Mouse (Mus musculus) urinary bladder, adult 2 months (tissue): ENCODE measurements around the gene Agap1. TPM values are rescaled to one million over a fixed set of nuclear protein-coding genes. Genes with fewer than 3 reads are reported as not detected.

Experiments used
- DNase-seq: peaks from one replicate; pipeline ENCODE4 v3.0.0; 2022; ENCODE audit warnings: low spot score
- polyA plus RNA-seq: library from polyadenylated mRNA; depleted of rRNA; stranded (reverse); fragments of >200 nt; gene quantifications from 2 replicates; pipeline ENCODE4 v1.2.3, GENCODE M21; 2012

Agap1 gene
- polyA plus RNA-seq, 1 experiment = 11.3 TPM

DNA sequence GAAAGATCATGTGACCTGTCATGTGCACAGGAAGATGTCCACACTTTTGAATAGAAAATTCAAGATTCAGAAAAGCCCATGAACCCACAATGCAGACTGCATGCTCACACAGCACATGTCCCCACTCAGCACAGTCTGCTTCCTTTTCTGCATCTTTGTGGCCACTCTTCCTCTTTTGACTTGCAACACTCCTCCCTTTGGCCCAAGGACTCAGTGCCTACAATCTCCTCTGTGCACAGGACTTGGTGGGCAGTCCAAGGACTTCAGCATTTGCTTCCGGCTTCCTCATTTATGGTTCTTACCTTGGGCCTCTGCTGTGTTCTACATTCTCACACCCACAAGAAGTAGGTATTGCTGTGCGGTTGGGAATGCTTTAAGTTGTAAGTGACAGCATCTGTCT, 447.6 kb downstream of the Agap1 start:
- no peak for DNase-seq

DNA sequence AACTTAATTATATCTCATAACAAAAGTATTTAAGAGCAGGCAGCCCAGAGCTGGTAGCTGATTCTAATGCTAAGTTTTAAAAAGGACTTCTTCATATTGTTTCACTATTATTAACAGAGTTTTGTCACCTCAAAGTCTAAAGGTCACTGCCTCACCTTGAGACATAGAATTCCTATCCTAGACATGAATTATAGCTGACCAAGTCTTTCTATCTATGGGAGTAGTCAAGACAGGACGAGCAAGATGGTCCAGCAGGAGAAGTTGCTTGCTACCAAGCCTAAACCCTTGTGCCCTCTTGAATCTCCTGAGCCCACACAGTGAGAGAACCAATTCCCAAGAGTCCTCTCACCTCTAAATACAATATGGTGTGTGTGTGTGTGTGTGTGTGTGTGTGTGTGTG, 448.0 kb downstream of the Agap1 start:
- no peak for DNase-seq

DNA sequence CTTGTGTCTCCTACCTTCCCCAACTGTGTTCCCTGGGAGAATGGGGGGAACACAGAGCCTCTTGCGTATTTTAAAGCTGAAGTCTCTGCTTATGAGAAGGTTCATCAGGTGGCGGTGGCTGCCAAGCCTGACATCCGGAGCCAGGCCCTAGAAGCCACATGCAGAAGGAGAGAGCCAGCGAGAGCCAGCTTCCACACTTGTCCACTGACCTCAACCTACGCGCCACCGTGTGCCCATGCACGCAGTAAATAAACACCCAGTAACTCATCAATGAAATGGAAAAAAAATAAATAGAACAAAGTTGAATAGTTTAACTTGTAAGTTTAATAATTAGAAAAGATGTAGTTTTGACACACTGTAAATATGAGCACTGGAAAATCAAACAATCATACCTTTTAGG, 455.2 kb downstream of the Agap1 start:
- DNase-seq = no peak

DNA sequence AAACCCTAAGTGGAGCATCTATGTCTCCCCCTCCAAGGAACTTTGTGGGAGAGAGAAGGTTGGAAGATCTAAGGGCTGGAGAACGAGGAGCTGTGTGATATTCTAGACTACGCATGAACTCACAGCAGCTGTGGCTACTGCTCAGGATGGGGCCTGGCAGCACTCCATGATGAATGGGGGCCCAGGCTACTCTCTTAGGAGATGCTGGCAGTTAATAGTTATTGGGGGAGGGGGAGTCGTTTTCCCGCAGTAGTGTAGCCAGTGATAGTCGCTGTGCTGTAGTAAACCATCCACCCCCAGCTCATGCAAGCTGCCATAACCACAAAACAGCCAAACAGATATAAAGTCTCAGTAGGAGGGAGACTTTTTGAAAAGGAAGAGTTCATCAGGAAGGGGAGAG, 457.8 kb downstream of the Agap1 start:
- DNase-seq = no peak

DNA sequence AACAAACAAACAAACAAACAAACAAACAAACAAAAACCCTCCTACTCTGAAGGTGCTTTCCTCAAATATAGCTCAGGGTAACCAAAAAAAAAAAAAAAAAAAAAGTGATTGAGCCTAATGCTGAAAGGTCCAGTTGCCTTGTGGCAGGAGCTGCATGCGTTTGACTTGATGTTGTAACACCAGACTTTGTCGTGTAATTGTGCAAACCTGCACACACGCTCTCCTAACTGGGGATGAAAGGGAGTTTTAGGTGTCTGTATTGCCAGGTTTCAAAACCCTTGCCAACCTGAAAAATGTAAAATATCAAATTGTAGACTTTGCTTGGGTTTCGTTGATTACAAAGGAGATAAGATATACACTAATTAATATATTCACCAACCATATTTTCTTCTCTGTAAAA, 459.0 kb downstream of the Agap1 start:
- DNase-seq = no peak

DNA sequence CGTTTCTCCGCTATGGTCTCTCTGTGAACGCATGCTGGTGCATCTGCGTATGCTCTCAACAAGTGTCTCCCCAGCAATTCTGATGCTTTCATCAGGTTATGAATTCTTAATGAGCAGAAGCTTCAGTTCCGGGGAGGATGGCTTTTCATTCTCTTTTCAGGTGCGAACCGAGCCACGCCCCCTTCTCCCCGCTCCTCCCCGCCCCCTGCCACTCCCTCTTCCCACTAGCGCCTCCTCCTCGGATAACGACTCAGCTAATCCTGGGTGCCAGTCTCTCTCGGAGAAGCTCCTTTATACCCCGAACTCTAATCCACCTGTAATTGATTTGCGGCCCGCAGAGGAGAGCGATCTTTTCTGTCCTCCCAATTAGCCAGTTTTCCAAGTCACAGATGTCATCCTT, 463.5 kb downstream of the Agap1 start:
- no peak for DNase-seq

DNA sequence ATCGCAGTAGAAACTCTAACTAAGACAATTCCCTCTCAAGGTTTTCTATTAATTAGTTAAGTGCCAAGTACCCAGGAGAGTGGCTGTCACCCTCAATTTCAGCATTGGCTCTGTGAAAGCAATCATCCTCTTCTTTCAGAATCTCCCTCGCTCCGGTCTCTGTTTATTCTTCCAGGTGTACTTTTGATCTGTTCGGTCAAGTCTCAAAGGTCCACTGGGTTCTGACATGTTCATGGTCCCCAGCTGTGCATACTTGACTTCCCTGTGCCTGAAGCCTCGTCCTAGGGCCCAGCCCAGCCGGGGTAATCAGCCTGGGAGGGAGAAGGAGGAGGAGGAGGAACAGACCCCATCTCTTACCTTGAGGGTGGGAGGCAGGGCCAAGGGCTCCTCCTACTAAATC, 464.6 kb downstream of the Agap1 start:
- DNase-seq = no peak

DNA sequence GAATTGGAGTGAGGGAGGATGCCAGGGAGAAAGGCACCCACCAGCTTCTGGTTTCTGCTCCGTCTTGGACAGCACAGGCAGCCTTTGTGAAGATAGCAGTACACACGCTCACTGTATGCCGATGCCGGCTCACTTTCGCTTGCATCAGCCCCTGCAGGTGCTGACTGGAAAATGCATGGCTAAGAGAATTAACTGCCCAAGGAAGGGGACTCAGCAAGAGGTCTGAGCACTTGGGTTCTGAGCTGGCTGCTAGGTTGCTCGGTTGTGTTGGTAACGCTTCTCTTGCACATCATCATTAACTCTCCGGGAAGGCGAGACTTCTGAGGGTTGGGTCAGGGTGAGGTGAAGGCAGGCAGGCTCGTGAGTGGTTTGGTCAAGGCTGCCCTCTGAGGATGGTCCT, 467.2 kb downstream of the Agap1 start:
- DNase-seq = no peak

DNA sequence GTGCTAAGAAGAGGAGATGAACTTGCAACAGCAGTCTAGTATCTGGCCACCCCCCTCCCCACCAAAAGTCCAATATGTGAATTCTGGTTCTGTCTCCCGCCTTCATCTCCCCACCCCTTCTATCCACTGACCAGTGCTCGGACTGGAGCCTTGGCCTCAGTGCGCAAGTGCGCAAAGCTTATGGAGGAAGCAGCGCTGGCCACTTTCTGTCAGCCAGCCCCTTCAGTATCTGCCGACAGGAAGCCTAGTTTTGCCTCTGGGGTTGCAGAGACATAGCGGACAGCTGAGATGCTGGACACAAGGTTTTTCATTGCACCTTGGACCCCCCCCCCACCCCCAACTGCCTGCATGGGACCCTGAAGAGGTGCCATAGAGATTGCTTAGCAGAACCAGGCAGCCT, 467.7 kb downstream of the Agap1 start:
- no peak for DNase-seq

DNA sequence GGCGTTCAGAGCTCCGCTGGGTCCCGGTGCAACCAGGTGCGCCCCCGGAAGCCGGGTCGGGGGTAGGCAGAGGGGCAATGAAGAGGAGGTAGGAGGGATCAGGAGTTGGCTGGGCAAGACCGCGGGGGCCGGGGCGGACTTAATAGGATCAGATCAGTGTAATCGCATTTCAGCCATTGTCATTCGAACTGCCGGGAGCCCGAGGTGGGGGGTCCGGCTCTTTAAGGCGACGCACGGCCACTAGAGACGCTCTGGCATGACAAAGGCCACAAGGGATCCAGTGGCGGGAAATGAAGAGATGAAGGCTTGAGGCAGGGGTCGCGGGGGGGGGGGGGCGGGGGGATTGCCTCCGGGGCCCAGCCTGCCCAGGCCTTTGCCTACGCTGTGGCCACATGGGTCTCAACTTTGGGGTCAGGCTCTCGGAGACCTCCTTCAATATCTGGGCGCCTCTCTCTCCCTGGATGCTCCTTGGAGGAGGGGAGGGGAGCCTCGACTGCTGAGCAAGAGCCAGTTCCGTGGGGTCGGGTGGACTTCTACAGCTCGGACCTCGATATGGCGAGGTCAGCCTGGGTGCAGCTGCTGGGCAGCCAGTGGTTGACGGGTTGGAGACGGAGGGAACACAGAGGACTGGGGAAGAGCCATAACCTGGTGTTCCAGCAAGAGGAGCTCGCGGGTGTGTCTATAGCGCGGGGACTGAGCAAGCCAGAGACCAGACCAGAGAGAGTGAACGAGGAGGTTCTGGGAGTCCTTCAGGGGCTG, 468.5 kb downstream of the Agap1 start:
- no peak for DNase-seq

DNA sequence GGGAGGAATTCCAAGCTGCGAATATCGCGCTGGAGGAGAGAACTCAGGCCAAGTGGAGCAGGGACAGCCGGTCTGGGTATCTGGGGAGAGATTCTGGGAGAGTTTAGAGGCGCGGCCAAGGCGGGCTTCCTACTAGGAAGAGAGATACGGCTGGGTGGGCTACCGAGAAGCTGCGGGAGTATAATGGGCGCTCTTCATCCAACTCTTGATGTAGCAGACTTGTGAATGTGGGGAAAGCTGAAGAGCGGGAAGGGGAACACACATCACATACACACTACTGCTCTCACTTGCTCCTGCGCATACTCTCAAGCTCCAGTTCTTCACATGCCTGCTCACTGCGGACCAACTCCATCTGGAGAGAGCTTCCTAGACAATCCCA, 469.0 kb downstream of the Agap1 start:
- DNase-seq = no peak

DNA sequence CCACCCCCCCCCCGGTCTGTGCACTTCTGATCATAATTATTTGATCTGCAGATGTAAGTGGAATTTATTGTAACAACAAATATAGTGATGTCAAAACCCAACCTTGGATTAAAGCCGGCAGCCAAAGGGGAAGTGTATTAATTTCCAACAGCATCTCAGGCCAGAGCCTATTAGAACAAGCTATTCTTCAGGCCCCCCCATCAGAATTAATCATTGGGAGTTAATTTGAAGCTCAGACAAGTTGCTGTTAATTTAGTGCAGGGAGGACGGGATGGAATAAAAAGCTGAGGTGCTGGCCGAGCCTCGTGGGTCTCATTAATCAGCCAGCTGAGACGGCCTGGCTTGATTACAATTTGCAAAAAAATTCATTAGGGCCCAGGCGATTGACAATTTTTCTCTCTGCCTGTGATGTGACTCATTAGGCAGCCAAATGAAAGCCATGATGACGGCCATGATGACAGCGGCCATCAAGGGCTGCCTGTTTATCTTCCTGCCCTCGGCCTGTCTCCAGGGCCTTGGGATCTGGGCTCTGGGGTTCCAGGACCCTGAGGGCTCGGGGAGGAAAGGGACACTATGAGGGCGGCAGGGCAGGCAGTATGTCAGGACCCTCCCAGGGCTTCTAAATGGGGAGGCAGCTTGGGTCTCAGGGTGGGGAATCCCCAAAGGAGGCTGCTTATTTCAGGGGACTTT, 471.0 kb downstream of the Agap1 start:
- no peak for DNase-seq

DNA sequence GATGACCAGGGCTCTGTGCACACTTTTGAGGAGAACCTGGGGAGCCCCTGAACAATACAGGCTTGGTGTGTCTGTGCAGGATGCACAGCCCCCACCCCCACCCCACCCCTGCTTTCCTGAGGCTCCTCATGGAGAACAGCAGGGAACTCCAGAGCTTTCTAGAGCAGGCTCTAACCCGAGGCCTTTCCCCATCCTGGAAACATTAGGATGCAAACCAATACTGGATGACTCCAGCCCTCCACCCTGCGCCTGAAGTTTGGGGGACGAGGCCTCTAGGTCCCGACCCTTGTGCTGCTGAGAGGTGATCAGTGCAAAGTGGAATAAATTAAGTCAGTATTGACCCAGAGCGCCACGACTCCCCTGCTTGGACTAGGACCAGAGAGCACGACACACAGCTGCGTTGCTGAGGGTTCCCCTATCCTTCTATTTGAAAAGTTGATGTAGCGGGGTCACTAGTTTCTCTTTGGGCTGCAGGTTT, 472.0 kb downstream of the Agap1 start:
- DNase-seq = no peak

DNA sequence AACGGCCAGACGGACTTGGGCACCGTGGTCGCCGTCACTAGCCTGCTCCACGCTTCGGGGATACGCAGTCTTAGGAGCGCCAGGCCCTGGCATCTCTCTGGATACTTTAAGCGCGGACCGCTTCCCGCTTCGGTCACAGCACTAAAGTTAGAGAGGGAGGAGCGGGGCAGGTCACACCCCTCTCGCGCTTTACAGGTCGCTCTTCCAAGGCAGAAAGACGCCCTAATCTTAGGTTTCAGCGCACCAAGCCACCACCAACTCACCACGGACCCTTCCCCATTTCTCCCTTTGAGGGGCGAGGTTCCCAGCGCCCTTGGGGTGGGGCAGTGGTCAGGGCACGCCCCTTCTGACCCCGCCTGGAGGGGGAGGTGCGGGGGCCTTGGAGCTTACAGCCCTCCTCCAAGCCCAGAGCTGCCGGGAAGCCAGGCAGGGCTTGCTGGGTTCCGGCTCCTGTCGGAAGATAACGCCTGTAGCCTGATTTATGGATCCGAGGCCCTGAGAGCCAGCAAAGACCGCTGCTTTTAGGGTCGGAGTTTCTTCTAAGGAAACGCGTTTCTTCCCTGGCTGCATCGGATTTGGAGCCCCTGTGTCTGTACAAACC, 472.6 kb downstream of the Agap1 start:
- DNase-seq = no peak

DNA sequence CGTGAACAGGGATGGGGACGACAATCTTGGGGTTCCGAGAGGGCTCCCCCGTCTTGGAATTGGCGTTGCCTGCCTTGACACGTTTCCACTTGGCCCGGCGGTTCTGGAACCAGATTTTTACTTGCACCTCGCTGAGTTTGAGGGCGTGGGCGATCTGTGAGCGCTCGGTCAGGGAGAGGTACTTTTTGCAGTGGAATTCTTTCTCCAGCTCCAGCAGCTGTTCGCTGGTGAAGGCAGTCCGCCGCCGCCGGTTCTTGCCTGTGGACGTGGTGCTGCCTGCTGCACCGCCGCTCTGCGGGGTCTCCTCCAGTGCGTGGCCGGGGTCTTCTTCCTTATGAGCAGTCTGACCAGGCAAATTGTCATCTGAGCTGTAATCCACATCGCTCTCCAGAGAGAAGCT, 474.1 kb downstream of the Agap1 start:
- no peak for DNase-seq

DNA sequence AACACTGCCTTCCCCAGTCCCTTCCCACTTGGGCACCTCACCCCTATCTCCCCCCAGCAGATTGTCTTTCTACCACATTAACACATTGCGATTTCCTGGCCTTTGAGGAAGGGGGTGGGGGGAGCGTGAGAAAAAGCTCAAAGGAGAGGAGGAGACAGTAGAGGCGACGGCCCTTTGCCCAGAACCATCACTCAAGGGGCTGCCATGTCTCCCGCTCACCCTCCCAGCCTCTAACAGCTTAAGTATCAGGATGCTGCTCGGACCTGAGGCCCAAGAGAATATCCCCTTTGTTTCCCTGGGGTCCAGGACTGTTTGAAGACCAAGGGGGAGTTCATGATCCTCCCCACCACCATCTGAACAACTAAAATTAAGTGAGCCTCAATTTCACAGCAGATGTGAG, 474.6 kb downstream of the Agap1 start:
- no peak for DNase-seq

DNA sequence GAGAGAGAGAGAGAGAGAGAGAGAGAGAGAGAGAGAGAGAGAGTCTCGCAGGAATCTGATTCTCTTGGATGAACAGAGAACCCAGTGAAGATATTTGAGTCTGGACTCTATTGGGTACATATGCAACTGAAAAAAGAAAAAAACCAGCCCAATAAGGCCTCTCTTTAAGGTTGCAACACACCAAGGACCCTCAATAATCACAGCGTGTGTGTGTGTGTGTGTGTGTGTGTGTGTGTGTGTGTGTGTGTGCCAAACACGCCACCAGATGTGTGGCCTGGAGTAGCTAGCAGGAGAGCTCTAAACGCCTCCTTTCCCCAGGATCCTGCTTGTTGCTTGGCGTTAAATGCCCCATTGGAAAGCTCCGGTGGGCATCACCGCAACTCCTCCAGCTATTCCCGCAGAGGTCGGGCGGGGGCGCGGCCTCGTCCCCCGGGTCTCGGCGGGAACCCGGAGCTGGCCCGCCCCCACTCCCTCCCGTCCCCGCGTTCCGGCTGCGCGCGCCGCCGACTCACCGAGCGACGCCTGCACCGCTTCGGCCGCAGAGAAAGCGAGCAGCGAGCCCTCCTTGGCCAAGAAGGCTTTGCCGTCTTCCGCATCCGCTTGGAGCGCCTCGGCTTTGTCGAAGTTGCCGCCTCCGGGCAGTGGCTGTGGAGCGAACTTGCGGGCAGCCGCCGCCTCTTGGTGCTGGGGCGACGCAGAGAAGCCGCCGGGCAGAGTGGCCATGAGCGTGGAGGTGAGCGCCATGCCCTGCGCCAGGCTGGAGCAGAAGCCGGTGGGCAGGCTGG, 475.3 kb downstream of the Agap1 start:
- DNase-seq = no peak

DNA sequence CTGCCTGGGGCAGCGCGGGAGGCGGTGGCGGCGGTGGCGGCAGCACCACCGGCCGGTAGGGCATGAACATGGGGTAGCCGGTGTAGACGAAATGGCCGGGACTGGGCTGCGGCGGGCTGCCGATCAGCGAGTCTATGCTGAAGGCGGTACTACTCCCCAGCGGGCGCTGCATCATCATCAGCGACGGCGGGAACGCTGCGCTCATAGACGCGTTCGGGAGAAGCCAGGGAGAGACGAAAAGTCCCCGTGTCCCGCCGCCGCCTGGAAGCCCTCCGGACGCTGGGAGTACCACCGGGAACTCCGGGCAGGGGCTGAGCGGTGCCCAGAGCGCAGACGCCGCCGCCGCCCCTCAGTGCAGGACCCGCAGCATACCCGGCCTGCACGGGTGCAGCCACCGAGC, 475.9 kb downstream of the Agap1 start:
- no peak for DNase-seq

DNA sequence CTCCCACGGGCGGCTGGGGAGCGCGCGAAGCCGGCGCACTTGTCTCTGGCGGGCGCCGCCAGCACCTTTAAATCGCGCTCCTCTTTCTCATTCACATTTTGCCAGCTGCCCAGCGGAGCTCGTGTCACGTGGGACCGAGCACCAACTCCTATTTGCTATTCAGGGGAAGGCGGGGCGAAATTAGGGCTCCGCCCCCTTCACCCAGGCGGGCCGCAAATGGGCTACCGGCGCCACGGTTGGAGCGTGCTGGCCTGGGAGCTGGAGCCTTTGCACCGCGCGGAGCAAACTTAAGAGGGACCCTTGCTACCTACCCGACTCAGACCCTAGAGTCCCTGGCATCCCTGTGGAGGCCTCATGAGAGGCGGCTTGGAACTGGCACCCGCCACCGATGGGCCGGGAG, 476.5 kb downstream of the Agap1 start, which contains the start of gene Gbx2:
TSS of gene Gbx2 (minus strand) at position 60 of the 400 bp plus-strand sequence.
- no peak for DNase-seq

DNA sequence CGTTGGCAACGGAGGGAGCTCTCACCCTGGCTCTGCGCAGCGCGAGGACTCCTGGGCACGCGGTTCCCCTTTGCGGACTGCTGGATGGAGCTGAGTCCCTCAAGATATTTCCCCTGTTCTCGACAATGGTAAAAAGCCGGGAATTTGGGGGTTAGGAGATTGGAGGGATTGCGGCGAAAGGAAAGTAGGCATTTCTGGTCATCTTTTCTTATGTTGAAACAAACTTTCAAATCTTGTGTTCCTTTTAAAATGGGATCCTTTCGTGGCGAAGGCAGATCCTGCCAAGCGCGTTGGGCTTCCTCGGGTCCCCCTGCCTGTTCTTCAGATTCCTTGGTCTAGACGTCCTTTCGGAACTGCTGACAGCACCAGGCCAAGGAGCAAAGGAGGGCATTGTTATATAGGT, 477.4 kb downstream of the Agap1 start:
- no peak for DNase-seq

DNA sequence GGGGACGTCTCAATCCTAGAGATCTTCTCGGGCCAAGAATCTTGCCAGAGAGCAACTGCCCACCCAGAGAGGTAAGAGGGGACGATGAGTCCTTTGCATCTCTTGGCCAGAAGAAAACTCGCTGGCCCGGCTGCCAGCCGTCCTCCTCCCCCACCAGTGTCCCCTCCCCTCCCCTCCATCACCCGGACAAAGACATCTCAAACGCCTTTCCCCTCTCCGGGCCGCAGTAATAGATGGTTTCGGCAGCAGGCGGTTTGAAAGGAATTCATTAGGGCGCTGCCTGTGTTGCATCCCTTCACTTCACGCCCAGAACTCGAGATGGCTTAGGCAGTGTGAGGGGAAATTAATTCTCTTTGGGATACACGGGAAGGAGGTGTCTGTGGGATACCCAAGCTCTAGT, 478.0 kb downstream of the Agap1 start:
- no peak for DNase-seq

DNA sequence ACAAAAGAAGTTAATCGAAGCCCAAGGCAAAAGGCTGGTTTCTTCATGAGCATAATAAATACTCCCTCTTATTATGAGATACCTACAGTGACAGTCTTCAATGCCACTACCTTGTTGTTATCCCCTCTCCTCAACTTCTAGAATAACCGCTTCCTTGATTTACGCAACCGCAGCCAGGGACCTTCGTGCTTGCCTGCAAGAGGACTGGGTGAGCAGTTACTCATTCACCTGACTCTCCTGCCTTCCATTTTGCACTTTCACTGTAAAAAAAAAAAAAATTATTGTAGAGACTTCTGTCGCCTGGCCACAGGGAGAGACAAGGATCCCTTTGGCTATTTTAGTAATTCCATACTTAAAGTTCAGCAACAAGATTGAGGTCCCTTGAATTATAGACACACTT, 478.4 kb downstream of the Agap1 start:
- no peak for DNase-seq
